Mouse (Mus musculus): ENCODE results near the gene Hist1h2bf. TPM values are rescaled to one million over a fixed set of nuclear protein-coding genes. Genes with fewer than 3 reads are reported as not detected.
A peak's percentile ranks its signal among the peaks of the same experiment; 100 is the strongest.
"Not testable (repeated sequence)": the region's sequence is repeated elsewhere in the genome, so short reads cannot be mapped to it uniquely, and the experiment has no call there.

Hist1h2bf gene
- 1 to 10 TPM; 5.2 to 8.4 TPM for total RNA-seq (2021)
- polyA plus RNA-seq (2012; rRNA removed) = 1.00 TPM in 1 of 2 replicates, not detected in the other
- long read RNA-seq = 0 reads

DNA sequence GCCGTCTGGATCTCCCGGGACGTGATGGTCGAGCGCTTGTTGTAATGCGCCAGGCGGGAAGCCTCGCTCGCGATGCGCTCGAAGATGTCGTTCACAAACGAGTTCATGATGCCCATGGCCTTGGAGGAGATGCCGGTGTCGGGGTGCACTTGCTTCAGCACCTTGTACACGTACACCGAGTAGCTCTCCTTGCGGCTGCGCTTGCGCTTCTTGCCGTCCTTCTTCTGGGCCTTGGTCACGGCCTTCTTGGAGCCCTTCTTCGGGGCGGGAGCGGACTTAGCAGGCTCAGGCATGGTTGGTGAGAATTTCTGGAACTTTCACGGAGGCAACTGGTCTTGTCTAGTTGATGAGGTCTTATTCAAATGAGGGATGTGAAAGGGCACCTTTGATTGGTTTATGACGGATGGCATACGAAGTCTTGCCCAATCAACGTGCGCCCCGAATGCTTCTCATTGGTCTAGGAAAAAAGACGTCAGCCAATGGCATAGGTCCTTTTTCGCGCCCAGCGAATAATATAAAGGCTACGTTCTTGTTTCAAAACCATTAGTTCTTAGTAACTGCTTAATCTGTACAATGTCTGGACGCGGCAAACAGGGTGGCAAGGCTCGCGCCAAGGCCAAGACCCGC, at the start of gene Hist1h2bf, which contains the start of gene Hist1h2ad:
TSS of gene Hist1h2bf (minus strand) at position 299 of the 627 bp plus-strand sequence.
TSS of gene Hist1h2ad (plus strand) at position 484 of the 627 bp plus-strand sequence.
- H3K27me3 ChIP-seq (ENCODE audit: control insufficient read depth, insufficient read depth, low read length); H3K4me1 ChIP-seq (ENCODE audit: control insufficient read depth, insufficient read depth, low read length); H3K36me3 ChIP-seq (ENCODE audit: control insufficient read depth, insufficient read depth, low read length); intact Hi-C loops (cut with DNase I); H3K79me2 ChIP-seq (replicated peaks; ENCODE audit: control insufficient read depth, insufficient read depth, low read length): not testable (repeated sequence)
- DNase-seq = peak; percentile 73 to 89
- H3K27ac ChIP-seq = peak within 1 kb of the TSS; percentile 57
- H3K9ac ChIP-seq (ENCODE audit: low read depth, low read length) = 0 out of 2 replicates have a peak within 1 kb of the TSS, but pooled peaks have one; percentile 13
- peak within 1 kb of the TSS; percentile 43 for H3K4me3 ChIP-seq
- 12% methylated on average over 42 of the region's 42 CpGs for WGBS

DNA sequence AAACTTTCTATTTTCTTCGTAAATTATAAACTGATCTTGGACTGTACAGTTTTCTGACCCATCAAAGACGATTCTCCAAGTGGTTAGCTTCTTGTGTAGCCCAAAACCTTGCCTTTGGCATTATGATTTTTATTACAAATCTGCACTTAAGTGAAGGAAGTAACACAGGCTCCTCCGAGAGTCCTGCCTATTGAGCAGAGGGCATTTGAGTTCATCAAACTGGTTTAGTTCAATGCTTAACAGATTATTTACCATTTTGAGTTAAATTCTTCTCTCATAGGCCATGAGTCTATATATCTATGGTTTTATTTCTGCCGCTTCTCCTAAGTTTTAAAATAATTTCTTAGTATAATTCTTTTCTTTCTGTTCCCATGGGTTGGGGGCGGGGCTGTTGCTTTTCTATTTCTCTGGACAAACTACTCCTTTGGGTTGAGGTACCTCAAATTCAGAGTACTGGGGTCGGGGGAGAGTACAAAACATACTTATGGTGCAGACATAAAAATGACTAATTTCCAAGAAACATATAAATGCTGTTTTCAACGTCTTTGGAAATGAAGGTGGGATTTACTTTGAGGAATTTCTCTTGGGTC, 49.0 kb upstream of the Hist1h2bf start:
- Histone ChIP-seq H3K27me3 (ENCODE audit: control insufficient read depth, insufficient read depth, low read length) (no peaks in the 10 kb centered on the region), H3K27ac (peak overlapping the region; percentile 97), H3K36me3 (ENCODE audit: control insufficient read depth, insufficient read depth, low read length) (peaks cover 3% of the 10 kb centered on the region; the same call in 1 of the 2 replicates), H3K9ac (ENCODE audit: low read depth, low read length) (peak overlapping the region; percentile 59; the same call in 1 of the 2 replicates), H3K79me2 (replicated peaks; ENCODE audit: control insufficient read depth, insufficient read depth, low read length) (0 out of 2 replicates have a peak, but pooled peaks cover 1% of the 10 kb centered on the region), H3K4me3 (peak overlapping the region; percentile 77), H3K4me1 (ENCODE audit: control insufficient read depth, insufficient read depth, low read length) (peaks cover 3% of the 10 kb centered on the region)
- DNase-seq = no peak
- 23% methylated on average over 7 of the region's 7 CpGs for WGBS
- TF ChIP-seq EP300 (IDR thresholded peaks at IDR 0.05; ENCODE audit: insufficient read depth, low read depth, low read length) (no peak), POLR2A (IDR thresholded peaks at IDR 0.05; ENCODE audit: insufficient read depth, low read depth, low read length) (no peak), CTCF (IDR thresholded peaks at IDR 0.05) (no peak)
- intact Hi-C loops (cut with DNase I) = loop anchor here (1.0 to 10.0 kb wide), 6 partner anchors 60 to 1798 kb away; partner anchors contain the start of genes Hist1h2ac, Hist1h2af, Hist1h2ag and Hist1h2bb

- H3K36me3 ChIP-seq (ENCODE audit: control insufficient read depth, insufficient read depth, low read length); H3K4me1 ChIP-seq (ENCODE audit: control insufficient read depth, insufficient read depth, low read length); H3K27me3 ChIP-seq (ENCODE audit: control insufficient read depth, insufficient read depth, low read length); H3K79me2 ChIP-seq (replicated peaks; ENCODE audit: control insufficient read depth, insufficient read depth, low read length): not testable (repeated sequence)
- DNase-seq = peak; percentile 94
- intact Hi-C loops (cut with DNase I) = loop anchor here (1.0 to 10.0 kb wide), 6 partner anchors 61 to 1797 kb away; partner anchors contain the start of genes Hist1h2ac, Hist1h2af, Hist1h2ag and Hist1h2bb
- TF ChIP-seq POLR2A (IDR thresholded peaks at IDR 0.05; ENCODE audit: insufficient read depth, low read depth, low read length) (peak; percentile 97), EP300 (IDR thresholded peaks at IDR 0.05; ENCODE audit: insufficient read depth, low read depth, low read length) (peak; percentile 65; the same call in 1 of the 2 replicates)
- under 1% methylated on average over 53 of the region's 53 CpGs for WGBS
- Histone ChIP-seq H3K27ac (peak within 1 kb of the TSS; percentile 97), H3K9ac (ENCODE audit: low read depth, low read length) (peak within 1 kb of the TSS; percentile 78), H3K4me3 (peak within 1 kb of the TSS; percentile 77)
Observed at GRCm38 (mm10) chr13:23622175-23622671, 48.2 kb upstream of the Hist1h2bf start, which contains the start of gene Hist1h1e. TSS of gene Hist1h1e (minus strand) at chr13:23622558.

GRCm38 (mm10) chr13:23621532-23622174, 47.7 kb upstream of the Hist1h2bf start:
- WGBS = under 1% methylated on average over 18 of the region's 18 CpGs
- 0 out of 2 replicates have a peak, but pooled peaks cover 1% of the 10 kb centered on the region for H3K79me2 ChIP-seq (replicated peaks; ENCODE audit: control insufficient read depth, insufficient read depth, low read length)
- H3K4me1 ChIP-seq (ENCODE audit: control insufficient read depth, insufficient read depth, low read length) = peaks cover 3% of the 10 kb centered on the region
- peaks cover 3% of the 10 kb centered on the region; the same call in 1 of the 2 replicates for H3K36me3 ChIP-seq (ENCODE audit: control insufficient read depth, insufficient read depth, low read length)
- H3K27ac ChIP-seq = peak overlapping the region; percentile 97
- H3K27me3 ChIP-seq (ENCODE audit: control insufficient read depth, insufficient read depth, low read length) = no peaks in the 10 kb centered on the region
- peak overlapping the region; percentile 77 for H3K4me3 ChIP-seq
- TF ChIP-seq CTCF (IDR thresholded peaks at IDR 0.05) = no peak
- TF ChIP-seq POLR2A (IDR thresholded peaks at IDR 0.05; ENCODE audit: insufficient read depth, low read depth, low read length) = peak; percentile 71
- peak; percentile 68 to 84 for DNase-seq
- H3K9ac ChIP-seq (ENCODE audit: low read depth, low read length) = peak overlapping the region; percentile 78
- intact Hi-C loops (cut with DNase I) = loop anchor here (1.0 to 10.0 kb wide), 7 partner anchors 35 to 1797 kb away; partner anchors contain the start of genes Hist1h2ac, Hist1h2af, Hist1h2ag and Hist1h2bb

- Histone ChIP-seq H3K36me3 (ENCODE audit: control insufficient read depth, insufficient read depth, low read length) (peaks cover 3% of the 10 kb centered on the region; the same call in 1 of the 2 replicates), H3K4me1 (ENCODE audit: control insufficient read depth, insufficient read depth, low read length) (peaks cover 3% of the 10 kb centered on the region), H3K27ac (peak within 1 kb of the TSS; percentile 97), H3K9ac (ENCODE audit: low read depth, low read length) (peak within 1 kb of the TSS; percentile 78), H3K27me3 (ENCODE audit: control insufficient read depth, insufficient read depth, low read length) (no peaks in the 10 kb centered on the region), H3K4me3 (peak within 1 kb of the TSS; percentile 77), H3K79me2 (replicated peaks; ENCODE audit: control insufficient read depth, insufficient read depth, low read length) (0 out of 2 replicates have a peak, but pooled peaks cover 1% of the 10 kb centered on the region)
- under 1% methylated on average over 27 of the region's 27 CpGs for WGBS
- intact Hi-C loops (cut with DNase I) = loop anchor here (1.0 to 10.0 kb wide), 5 partner anchors 35 to 1796 kb away; partner anchors contain the start of genes Hist1h2af, Hist1h2ag, Hist1h2bb and Hist1h2bj
- DNase-seq = peak; percentile 73 to 75
- 0 out of 2 replicates have a peak, but pooled peaks have one; percentile 55 for TF ChIP-seq EP300 (IDR thresholded peaks at IDR 0.05; ENCODE audit: insufficient read depth, low read depth, low read length)
- TF ChIP-seq POLR2A (IDR thresholded peaks at IDR 0.05; ENCODE audit: insufficient read depth, low read depth, low read length) = no peak; the same call in 1 of the 2 replicates
Observed at GRCm38 (mm10) chr13:23620733-23621531, 46.9 kb upstream of the Hist1h2bf start, which contains the start of gene Hist1h2be. TSS of gene Hist1h2be (minus strand) at chr13:23621124.
